Mouse (Mus musculus) leukemia stem cell, adult 10-12 weeks (primary cell): ENCODE results near the gene Olfr954. TPM values are rescaled to one million over a fixed set of nuclear protein-coding genes. Genes with fewer than 3 reads are reported as not detected.

ENCODE experiments used
- polyA plus RNA-seq: library from polyadenylated mRNA; stranded (reverse); fragments of >175 nt; gene quantifications from 2 replicates; pipeline ENCODE4 v1.2.3, GENCODE M21; 2012; ENCODE audit warnings: low replicate concordance

Gene Olfr954
- polyA plus RNA-seq: not detected in 2 replicates

DNA sequence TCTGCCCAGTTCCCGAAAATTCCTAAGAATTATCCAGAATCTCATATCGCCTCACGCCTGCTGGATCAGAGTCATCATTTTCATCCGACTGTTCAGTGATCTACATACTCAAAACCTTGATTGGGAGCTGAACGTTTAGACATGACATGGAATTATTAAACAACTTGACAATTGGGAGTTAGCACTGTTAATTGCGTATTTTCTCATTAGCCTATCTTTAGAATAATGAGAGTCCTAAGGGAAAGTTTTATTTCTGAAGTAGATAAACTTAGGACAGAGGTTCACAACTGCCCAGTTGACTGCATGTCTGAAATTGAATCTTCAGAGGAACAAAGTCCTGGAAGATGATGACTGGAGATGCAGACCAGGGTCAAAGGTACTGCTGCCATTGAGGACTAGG lies at the start of gene Olfr954:
Gene Olfr954 (plus strand): TSS at position 301 of the 400 bp plus-strand sequence.

DNA sequence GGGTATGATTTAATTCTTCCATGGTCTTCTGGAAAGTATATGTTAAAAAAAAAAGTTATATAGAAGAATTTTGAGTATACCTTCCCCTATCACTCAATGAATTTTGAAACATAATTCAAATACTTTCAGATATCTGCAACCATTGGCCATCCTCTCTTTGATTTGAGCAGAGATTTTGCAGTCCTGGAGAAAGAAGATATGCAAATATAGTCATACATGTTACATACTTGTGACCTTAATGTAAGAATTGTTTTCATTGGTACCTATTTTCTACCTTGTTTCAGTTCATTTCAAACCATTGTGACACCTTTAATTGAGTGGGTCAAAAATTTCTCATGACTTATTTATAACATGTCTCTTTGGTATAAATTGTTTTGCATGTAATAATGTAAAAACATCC lies 29.5 kb upstream of the Olfr954 start, which contains the start of gene Olfr952:
Gene Olfr952 (minus strand): TSS at position 101 of the 400 bp plus-strand sequence.

DNA sequence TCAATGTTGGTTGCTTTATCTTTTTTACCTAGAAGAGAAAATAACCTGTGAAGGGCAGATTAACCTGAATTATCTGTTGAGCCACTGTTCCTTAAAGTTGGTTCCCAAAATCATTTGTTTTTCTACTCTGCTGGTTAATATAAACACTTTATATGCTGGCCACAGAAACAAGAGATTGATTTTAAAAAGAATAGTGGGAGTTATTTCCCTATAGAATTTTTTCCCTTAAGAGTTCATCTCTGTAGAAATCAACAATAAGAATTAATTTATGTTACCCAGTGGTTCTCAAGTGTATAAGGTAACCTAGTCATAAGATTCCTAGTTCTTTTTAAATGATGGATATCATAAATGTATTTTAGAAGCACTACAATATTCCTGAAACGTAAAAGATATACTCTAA lies 15.3 kb downstream of the Olfr954 start, which contains the start of gene Olfr955:
Gene Olfr955 (minus strand): TSS at position 101 of the 400 bp plus-strand sequence.

DNA sequence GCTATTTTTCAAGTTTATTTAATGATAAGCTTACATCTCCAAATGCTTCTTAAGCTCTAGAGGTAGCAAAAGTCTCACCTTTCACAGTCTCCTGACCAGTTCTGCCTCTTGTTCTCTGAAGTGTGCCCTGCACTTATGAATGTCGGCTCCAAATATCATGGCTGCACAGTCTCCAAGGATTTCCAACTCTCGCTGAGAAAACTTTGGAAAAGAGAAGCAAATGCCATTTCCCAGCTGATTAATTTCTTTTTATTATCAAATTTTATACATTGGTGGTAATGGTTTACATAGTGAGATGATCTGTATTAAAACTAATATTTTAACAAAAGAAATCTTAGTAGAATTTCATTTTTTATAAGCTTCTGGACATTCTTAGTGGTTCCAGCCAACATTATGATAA lies 37.4 kb downstream of the Olfr954 start, which contains the start of gene Olfr44:
Gene Olfr44 (minus strand): TSS at position 101 of the 400 bp plus-strand sequence.

Other genes with a start within 250 kb of the Olfr954 start
- not detected in 2 replicates for gene Olfr1537, start 206.7 kb upstream of the Olfr954 start, polyA plus RNA-seq
- not detected in 2 replicates for gene Olfr945, start 179.9 kb upstream of the Olfr954 start, polyA plus RNA-seq
- gene Olfr948, start 130.7 kb upstream of the Olfr954 start, polyA plus RNA-seq: not detected in 2 replicates
- not detected in 2 replicates for gene Olfr951, start 69.3 kb upstream of the Olfr954 start, polyA plus RNA-seq
- gene Olfr952, start 29.6 kb upstream of the Olfr954 start, polyA plus RNA-seq: not detected in 2 replicates
- not detected in 2 replicates for gene Olfr955, start 15.2 kb downstream of the Olfr954 start, polyA plus RNA-seq
- not detected in 2 replicates for gene Olfr44, start 37.3 kb downstream of the Olfr954 start, polyA plus RNA-seq
- gene Olfr957, start 59.1 kb downstream of the Olfr954 start, polyA plus RNA-seq: not detected in 2 replicates
- gene Olfr958, start 97.4 kb downstream of the Olfr954 start, polyA plus RNA-seq: not detected in 2 replicates
- not detected in 2 replicates for gene Olfr959, start 118.9 kb downstream of the Olfr954 start, polyA plus RNA-seq
- gene AW551984, start 147.7 kb downstream of the Olfr954 start, polyA plus RNA-seq: not detected in 2 replicates
- gene Olfr148, start 154.0 kb downstream of the Olfr954 start, polyA plus RNA-seq: not detected in 2 replicates
- not detected in 2 replicates for gene Olfr960, start 164.7 kb downstream of the Olfr954 start, polyA plus RNA-seq
- gene Olfr961, start 188.4 kb downstream of the Olfr954 start, polyA plus RNA-seq: not detected in 2 replicates
- not detected in 2 replicates for gene Olfr963, start 210.5 kb downstream of the Olfr954 start, polyA plus RNA-seq